Mouse (Mus musculus): ENCODE data around the gene Cfap54. TPM values are rescaled to one million over a fixed set of nuclear protein-coding genes. Genes with fewer than 3 reads are reported as not detected.
A peak's percentile ranks its signal among the peaks of the same experiment; 100 is the strongest.

The Cfap54 gene
- 10 to 100 TPM; 15.9 to 18.9 TPM for total RNA-seq (2021)
- long read RNA-seq, full-length matches to known transcripts = 1 of 4 reads
- long read RNA-seq, partial matches to known transcripts = 0 of 4 reads
- long read RNA-seq, other reads (novel, unspliced or antisense) = 3 of 4 reads

DNA sequence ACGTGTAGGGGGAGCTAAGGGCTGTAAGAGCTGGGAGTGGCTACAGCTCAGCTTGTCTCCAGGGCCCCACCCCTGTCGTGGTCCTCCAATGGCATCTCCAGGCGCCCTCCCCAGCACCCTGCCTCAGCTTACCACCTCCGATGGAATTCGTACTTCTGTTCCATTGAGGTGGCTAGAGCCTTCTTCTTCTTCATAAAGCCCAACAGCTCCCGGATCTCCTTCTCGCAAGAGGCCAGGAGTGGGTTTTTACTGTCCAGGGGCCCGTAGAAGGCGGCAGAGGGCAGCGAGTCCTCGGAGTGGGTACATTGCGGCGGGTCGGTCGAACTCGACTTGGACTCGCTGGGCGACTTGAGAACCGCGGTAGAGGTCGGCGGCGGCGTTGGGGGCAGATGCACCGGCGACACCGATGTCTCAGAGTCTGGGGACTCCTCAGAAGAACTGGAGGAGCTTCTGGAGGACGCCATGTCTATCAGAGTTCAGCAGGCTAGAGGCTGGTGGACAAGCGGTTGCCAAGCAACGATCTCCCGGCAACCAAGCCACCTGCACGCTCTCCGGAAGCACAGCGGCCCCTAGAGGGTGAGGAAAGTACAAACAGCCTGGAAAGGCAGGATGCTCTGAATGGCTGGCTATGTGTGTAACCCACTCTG, at the start of gene Cfap54:
Gene Cfap54 (minus strand): TSS at position 486 of the 647 bp plus-strand sequence.
- peak; percentile 87 to 93 for DNase-seq (ENCODE audit: low spot score in 2 of 2)

DNA sequence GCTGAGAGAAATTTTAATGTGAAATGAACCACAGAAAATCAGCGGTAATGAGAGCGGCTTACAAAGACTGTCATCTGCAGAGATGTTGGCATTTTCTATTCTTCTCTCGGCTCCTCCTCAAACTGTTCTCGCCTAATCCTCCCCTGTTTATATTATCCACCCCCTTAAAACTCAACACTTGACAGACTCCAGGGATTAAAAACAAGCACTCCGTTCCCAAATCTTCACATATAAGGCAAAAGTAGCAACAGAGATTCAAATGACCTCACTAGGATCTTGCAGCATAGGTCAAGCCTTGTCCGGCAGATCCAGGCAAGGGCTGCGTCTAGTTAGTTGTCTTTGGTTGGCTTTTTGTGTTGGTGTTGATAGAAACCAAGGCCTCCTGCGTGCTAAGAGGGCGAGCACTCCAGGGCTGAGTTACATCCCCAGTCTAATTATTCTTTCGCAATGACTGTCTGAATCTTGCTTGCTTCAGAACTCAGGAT, 49.1 kb upstream of the Cfap54 start:
- peak in 1 of 2 experiments; percentile 62 for DNase-seq (ENCODE audit: low spot score in 2 of 2)

DNA sequence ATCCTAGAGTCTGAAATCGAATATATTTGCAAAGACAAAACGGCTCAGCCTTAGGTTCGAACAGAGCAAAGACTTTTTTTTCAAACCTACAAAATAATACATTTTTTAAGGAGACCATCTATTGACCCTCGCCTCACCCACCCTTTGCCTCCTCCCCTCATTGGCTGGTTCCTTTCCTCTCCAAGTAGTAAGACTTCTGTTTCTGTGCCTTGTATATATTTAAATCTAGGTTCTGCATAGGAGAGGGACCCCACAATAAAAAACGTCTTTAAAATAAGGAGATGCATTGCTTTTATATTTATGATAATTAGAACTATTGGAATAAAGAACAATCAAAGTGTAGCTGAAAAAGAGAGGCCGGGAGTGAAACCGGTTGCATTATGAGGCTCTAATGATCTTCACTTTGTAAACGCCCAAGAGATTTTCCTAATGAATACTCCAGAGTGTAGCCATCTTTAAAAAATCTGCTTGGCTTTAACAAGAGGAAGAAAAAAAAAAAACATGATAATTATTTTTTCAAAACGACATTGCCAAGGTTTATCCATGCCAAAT, 48.6 kb upstream of the Cfap54 start:
- no peak for DNase-seq (ENCODE audit: low spot score in 2 of 2)

DNA sequence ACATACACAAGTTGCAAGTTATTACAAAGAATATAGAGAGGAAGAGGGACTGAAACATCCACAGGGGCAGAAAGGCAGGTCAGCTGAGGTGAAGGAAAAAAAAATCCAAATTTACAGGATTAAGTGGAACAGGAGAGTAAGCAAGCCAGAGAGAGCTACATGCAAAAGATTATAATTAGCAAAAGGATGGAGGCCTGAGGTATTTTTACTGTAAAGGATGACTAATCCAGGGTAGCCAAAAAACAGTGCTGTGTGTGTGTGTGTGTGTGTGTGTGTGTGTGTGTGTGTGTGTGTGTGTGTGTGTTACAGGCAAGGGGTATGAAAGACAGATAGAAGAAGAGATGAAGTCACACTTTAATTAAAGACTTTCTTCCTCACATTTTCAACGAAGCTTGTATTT, 47.9 kb upstream of the Cfap54 start:
- no peak for DNase-seq (ENCODE audit: low spot score in 2 of 2)

DNA sequence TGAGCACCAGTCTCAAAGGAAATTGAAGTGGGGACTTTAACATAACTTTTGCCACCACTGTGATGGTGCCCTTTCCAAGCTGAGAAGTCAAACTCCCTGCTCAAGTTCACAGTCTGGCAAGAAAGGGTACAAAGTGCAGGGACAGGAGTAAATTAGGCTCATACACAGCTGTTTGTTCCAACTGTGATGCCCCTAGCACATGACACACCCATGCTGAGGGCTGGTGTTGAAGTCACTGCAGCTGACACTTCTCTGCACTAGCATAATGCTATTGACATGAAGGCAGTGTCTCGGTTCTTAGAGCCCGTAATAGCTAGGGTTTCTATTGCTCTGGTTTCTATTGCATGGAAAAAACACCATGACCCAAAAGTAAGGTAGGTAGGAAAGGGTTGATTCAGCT, 47.1 kb upstream of the Cfap54 start:
- no peak for DNase-seq (ENCODE audit: low spot score in 2 of 2)

DNA sequence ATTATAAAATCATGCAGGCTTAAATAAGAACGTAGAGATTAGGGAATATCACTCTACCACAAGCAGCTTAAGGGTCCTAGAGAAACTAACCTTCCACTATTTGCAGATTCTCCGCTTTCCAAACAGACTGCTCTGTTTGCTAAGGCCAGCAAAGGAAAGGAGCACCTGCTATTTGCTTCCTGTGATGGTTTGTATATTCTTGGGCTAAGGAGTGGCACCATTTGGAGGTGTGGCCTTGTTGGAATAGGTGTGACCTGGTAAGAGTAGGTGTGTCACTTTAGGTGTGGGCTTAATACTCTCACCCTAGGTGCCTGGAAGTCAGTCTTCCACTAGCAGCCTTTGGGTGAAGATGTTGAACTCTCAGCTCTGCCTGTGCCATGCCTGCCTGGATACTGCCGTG, 44.6 kb upstream of the Cfap54 start:
- DNase-seq (ENCODE audit: low spot score in 2 of 2) = no peak

DNA sequence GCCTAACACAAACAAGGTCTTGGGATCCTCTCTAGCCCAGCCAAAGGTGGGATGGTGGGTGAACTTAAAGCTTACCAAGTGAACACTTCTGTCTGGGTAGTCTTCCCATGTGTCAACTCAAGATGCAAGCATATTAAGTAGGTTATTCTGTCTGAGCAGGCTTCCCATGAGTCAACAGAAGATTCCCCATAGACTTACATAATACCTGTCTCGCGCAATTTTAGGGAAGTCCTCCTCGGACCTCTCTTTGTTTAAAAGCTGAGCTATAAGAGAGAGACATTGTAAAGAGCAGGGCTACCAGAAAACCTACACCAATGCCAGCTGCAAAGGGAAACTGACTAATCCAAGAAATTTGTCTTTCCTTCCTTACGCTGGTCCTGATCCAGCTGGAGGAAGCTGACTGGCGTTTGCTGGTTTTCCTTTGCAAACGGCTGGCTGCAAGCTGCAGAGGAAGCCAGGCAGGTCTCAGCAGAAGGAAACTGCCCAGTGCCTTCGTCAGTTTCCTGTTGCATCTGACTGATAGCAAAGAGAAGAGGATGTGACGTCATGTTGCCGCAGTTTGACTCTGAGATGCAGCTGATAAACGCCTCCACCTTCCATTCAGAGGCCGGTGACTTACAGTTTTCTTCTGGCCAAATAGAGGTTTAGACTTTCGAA, 42.7 kb upstream of the Cfap54 start:
- no peak for DNase-seq (ENCODE audit: low spot score in 2 of 2)

DNA sequence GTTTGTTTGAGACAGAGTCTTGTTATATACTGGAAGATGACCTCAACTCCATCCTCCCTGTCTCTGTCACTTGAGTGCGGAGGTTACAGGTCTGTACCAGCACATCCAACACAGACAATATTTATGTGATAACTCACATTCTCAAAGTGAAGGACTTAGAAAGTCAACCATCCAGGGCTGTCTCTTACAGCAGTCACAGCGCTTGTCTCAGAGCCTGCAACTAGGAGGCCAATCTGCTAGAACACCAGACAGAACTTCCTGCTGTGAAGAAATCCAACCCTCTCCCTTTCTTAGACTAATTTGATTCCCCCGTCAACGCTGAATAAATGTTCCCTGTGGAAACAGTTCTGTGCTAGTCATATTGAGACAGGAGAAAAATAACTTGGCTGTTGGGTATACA, 41.9 kb upstream of the Cfap54 start:
- DNase-seq (ENCODE audit: low spot score in 2 of 2) = peak in 1 of 2 experiments; percentile 28

DNA sequence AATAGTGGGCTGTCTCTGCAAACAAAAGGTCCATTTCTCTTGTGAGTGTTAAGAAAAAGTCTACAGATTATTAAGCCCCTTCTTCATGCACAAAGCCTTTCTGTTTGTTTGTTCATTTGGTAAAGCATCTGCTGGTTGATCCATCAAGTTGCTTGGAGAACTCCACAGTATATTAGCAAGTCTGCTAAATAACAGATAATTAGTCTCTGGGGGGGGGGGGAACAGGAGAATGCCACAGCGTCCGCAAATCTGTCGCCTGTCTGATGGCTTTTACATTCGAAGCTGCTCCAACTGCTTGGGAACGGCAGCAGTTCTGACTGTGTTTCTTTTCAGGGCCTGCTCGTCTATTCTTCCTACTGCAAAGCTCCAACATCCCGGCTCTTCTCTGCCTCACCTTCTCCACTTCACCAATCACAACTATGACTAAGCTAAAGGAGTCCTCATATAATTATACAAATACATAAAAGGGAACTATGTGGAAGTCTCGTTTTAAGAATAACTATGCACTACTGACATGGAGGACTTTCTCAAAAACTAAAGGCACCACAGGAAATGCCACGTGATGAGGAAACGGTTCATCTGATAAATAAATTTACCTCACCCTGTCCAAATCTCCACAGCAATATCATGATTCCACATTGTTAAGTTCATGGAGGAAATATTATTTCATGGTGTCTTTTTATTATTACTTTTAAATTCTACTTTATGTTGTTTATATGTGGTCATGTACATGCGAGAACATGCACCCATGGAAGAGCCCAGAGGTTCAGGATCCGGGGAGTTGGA, 41.2 kb upstream of the Cfap54 start:
- peak in 1 of 2 experiments; percentile 45 for DNase-seq (ENCODE audit: low spot score in 2 of 2)

DNA sequence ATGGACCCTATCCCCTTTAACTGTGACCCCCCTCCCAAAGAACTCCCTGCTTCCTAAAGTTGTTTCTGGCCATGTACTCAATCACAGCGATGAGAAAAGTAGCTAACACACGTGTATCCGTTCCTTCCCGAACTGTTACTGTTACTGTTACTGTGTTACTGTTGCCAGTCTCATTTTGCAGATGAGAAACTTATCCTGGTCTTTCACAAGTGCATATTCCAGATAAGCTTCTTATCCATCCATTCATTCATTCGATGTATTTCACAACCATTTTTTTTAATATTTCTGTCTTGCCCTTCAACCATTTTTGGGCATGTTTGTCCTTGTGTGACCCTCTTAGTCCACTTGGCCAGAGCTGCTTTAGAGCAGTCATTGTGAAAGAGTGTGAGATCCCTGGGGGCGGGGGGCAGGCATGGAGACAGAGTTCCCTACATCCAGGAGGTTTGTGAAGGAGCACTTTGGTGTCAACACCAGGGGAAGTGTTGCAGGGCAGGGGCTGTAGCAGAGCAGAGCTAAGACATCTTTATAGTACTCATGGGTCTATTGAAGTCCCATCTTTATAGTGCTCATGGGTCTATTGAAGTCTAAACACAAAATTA, 39.9 kb upstream of the Cfap54 start:
- no peak for DNase-seq (ENCODE audit: low spot score in 2 of 2)

DNA sequence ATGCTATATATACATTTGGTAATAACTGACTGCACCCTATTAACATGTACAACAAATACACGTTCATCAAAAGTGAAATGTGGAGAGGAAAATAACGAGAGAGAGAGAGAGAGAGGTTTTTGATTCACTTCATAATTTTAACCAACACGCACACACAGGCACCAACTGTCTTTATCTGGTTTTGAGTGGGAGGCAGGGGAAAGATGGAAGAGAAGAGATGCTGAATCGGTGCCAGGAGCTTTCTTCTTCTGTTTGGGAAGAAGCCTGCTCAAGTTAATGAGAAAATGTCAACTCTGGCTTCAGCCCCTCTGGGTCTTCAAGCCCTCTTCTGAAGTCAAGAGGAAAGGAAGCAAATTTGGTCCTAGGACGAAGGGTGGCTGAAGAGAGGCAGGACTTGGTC, 38.4 kb upstream of the Cfap54 start:
- peak; percentile 56 to 73 for DNase-seq (ENCODE audit: low spot score in 2 of 2)

DNA sequence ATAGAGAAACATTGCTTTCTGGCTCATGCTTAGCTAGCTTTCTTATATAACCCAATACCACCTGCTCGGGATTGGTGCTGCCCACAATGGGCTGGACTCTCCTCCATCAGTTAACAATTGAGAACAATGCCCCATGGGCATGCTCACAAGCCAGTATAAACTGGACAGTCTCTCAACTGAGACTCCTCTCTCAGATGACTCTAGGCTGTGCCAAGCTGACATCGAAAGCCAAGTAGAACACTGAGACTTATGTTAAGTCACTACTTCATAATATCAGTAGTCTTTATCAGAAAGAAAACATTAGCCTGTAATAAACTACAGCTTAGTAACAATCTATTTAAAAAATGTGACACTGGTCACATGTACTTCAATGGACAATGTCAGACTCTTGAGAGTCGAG, 35.2 kb upstream of the Cfap54 start:
- DNase-seq (ENCODE audit: low spot score in 2 of 2) = no peak

DNA sequence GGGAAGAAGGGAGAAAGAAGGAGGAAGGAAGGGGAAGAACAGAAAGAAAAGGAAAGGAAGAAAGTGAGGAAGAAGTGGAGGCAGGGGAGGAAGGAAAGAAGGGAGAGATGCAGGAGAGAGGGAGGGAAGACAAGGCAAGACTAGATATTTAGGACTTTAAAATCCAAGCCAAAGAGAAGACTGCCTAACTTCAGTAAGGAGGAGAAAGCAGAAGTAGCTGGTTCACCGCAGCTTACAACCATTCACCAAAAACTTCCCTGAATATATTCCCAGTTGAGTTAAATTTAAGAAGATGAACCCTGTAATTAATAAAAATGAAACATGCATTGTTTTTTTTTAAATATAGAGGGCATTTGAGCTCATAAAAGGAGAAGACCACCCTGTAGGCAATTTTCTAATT, 34.3 kb upstream of the Cfap54 start:
- DNase-seq (ENCODE audit: low spot score in 2 of 2) = no peak

DNA sequence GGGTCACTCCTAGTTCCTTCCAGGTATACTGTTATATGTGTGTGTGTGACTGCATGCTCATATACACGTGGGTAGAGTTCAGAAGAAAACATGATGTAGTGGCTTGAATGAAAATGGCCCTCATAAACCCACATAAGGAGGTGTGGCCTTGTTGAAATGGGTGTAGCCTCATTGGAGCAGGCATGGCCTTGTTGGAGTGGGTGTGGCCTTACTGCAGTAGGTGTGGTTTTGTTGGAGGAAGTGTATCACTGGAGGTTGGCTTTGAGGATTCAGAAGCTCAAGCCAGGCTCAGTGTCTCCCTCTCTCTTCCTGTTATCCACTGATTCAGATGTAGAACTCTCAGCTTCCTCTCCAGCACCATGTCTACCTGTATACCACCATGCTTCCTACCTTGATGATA, 33.4 kb upstream of the Cfap54 start:
- DNase-seq (ENCODE audit: low spot score in 2 of 2) = no peak

DNA sequence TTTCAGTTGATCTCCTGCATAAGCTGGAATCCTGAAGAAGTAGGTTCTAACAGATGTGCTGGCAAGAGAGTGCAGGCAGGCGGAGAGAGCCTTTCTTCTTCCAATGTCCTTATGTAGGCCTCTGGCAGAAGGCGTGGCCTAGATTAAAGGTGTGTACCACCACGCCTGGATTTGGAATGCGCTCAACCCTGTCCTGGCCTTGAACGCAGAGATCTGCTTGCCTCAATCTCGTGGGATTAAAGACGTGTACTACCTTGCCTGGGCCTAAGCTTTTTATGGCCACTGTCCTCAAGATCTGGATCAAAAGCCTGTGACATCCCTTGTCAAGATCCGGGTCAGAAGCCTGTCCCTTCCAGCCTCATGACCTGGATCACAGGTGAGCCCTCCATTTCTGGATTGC, 32.5 kb upstream of the Cfap54 start:
- no peak for DNase-seq (ENCODE audit: low spot score in 2 of 2)

DNA sequence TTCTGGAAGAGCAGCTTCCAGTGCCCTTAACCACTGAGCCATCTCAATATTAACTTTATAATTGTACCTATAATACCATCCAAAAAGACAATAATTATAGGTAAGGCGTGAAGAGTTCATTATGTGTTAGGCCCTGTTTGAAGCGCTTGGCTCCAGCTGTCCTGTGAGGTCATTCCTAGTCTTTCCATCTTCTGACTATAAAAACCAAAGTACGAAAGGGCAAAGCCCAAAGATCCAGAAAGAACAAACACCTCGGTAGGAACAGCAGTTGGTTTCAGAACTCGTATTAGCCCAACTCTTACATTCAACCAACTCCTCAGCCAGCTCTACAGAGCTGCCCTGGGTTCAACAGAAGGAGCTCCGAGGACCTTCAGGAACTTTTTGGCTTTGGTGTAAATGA, 30.6 kb upstream of the Cfap54 start:
- DNase-seq (ENCODE audit: low spot score in 2 of 2) = no peak

DNA sequence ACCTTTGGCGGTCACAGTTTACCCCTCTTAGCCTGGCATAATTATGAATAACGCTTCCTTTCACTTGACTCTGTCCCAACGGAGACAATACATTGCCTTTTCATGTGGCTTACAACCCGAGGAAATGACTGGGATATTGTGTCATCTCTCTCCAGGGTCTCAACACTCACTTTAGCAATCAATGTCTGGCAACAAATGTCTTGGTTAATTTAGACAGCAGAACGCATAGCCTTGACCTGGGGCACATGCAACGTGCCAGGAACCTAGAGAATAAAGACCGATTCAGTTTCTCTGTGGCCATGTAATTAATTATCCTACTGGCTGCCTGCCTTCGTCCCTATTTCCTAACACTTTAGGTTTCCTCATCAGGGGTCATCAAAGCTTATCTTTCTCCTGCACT, 30.0 kb upstream of the Cfap54 start:
- DNase-seq (ENCODE audit: low spot score in 2 of 2) = no peak

DNA sequence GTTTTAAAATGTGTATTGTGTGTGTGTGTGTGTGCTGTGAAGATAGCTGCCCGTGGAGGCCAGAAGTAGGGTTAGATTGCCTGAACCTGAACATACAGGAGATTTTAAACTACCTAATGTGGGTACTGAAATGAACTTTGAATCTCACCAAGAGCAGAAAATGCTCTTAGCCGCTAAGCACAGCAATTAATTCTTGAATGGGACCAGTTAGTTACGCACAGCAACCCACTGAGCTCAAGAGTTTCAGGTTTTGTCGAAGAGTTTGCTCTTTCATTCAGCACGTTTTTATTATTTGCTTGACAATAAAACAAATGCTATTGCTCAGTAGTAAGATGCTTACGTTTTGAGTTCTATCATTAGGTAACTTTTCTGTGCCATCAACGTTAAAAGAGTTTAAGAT, 23.9 kb upstream of the Cfap54 start:
- DNase-seq (ENCODE audit: low spot score in 2 of 2) = no peak

DNA sequence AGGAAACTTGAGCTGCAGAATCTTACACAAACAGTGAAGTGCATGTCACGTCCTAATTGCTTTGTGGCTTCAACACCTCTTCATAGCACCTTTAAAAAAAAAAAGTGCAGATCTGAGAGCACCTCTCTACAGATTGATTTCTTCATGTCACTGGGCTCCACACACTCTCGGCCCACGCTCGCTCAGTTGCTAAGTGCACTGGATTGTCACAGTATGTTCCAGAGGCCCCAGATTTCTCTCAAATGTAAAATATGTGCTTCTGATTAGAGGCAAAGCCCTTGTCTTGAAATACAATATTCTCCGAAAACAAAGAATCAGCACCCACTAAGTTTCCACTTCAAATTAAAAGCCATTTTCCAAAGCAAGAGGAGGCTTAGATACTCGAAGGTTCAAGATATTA, 22.9 kb upstream of the Cfap54 start:
- peak; percentile 58 to 91 for DNase-seq (ENCODE audit: low spot score in 2 of 2)

DNA sequence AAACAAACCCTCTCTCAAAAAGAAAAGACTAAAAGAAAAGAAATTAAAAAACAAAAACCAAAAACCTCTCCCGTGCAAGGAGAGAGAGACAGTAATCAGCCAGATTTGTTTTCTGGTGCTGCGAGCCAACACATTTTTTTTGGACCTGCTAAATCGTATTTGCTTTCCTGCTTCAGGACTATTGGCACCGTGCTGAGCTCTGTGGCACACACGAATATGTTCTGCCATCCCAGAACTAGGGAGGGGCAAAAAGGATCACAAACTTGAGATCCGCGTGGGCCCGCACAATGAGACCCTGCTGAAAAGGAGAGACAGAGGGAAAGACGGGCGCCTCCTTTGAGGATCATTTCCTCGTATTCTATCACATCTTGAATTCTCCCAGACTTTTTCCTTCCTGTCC, 22.3 kb upstream of the Cfap54 start:
- peak in 1 of 2 experiments; percentile 65 for DNase-seq (ENCODE audit: low spot score in 2 of 2)

DNA sequence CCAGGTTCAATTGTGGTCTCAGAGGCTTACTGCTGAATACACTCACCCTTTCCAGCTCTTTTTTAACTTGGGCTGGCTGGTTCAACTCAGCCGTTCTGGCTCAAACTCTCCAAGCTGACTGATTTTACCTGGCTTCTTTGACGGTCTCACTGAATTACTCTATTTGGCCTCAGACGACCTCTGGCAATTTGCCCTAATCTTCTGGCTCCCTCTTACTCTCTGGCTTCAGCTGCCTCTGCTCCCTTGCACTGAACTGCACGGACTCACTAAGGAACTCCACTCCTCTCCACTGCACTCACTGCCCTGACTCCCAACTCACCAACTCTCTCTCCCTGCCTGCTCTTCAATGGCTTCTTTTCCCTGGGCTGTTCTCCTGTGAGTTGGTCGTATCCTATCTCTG, 20.9 kb upstream of the Cfap54 start:
- DNase-seq (ENCODE audit: low spot score in 2 of 2) = no peak
